Mouse (Mus musculus) ovary, adult 2 months (tissue): ENCODE measurements around the gene Gm20914. TPM values are rescaled to one million over a fixed set of nuclear protein-coding genes. Genes with fewer than 3 reads are reported as not detected.

ENCODE experiments used
- polyA plus RNA-seq: library from polyadenylated mRNA; depleted of rRNA; stranded (reverse); fragments of >200 nt; gene quantifications from 2 replicates; pipeline ENCODE4 v1.2.3, GENCODE M21; 2012; rRNA removed

Gene Gm20914
- not detected in 2 replicates for polyA plus RNA-seq

DNA sequence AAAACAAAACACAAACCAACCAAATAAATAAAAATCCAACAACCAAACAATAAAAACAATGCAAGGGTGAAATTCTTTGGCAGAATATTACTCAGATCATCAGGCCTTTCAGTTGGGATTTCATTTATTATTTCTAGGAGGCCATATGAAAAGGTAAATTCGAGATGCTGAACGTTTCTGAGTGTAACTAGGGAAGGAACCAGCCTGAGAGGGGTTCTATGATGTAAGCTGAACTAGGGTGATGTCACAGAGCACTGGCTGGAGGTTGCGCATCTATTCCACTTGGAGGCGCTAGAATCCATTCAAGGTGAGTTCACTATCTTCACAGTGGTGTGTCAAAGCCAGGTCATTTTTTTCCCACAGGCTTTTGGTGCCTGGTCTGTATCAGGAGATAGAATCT is at the start of gene Gm20914:
Gm20914 (plus strand) TSS at position 301 of the 400 bp plus-strand sequence.

Other genes with a start within 250 kb of the Gm20914 start
- not detected in 2 replicates for gene Gm21854, start 69.0 kb upstream of the Gm20914 start, polyA plus RNA-seq
- gene Gm28171, start 67.4 kb downstream of the Gm20914 start, polyA plus RNA-seq, result not detected in 2 replicates
- gene Gm21778, start 216.5 kb downstream of the Gm20914 start, polyA plus RNA-seq, result not detected in 2 replicates